Mouse (Mus musculus) bone marrow macrophage, adult 2 months (primary cell): Measurements from ENCODE around the gene Rrm1.
"Not testable (repeated sequence)": the region's sequence is repeated elsewhere in the genome, so short reads cannot be mapped to it uniquely, and the experiment has no call there.

Experiments
- CTCF ChIP-seq: IDR thresholded peaks from 2 replicates; pipeline ENCODE4 v1.5.1; 2012; ENCODE audit warnings: low read depth, mild to moderate bottlenecking, low read length, moderate library complexity
- POLR2A ChIP-seq: IDR thresholded peaks from 2 replicates; pipeline ENCODE4 v1.6.1; 2012; ENCODE audit warnings: mild to moderate bottlenecking, low read depth, low read length, borderline replicate concordance

GRCm38 (mm10) chr7:102484766-102485165 is 43.3 kb downstream of the Rrm1 start:
- not testable (repeated sequence) for TF ChIP-seq POLR2A, CTCF
